Mouse (Mus musculus): Measurements from ENCODE around the gene Plcb4.

DNA sequence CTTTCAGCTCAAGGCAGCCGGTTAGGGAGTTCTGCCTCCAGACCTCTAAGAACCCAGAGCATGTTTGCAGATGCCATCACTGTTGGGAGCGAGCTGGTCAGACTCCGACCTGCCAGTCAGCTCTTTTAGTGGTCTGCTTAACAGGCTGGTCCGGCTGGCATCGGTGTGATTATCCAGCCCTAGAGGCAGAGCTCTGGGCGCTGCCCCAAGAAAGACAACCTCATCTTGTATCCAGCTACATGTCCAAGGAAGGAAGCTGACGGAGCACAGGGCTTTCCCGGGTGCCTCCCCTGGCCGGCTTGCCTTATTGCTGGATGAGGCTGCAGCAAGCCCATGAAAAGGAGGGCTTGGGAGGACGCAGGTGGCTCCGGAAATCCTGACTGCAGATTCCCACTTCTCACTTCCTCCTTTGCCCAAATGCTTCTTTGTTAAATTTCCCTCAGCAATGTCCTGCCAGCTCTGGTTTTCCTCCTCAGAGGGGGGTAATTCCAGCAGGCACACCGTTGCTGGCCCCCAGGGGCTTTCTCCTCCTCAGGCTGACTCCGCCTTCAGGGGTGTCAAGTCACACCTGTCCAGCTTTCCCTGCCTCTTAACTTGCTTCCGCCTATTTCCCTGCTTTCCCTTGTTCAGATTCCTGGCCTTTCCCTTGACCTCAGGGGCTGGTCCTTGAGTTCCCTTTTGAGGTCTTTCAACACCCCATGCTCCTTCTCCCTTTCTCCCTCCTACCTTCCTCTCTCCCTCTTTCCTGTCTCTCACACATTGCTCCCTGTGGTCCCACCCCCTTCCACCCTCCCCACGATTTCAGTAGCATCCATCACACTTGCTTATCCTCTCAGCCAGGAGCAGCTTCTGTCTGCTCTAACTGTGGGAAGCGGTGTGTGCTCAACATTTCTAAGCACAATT is 58.7 kb downstream of the Plcb4 start:
- TF ChIP-seq CTCF (conservative IDR thresholded peaks at IDR 0.05; ENCODE audit: insufficient read depth, insufficient read length, low read depth, low read length) (no peak), POLR2A (IDR thresholded peaks at IDR 0.05; ENCODE audit: low read depth, low read length) (no peak)
